Mouse (Mus musculus): Measurements from ENCODE around the gene Rapgef2. TPM values are rescaled to one million over a fixed set of nuclear protein-coding genes. Genes with fewer than 3 reads are reported as not detected.
"Not testable (repeated sequence)": the region's sequence is repeated elsewhere in the genome, so short reads cannot be mapped to it uniquely, and the experiment has no call there.

Rapgef2 gene
- polyA plus RNA-seq, 1 experiment from 2014 or later, result 13.9 TPM

DNA sequence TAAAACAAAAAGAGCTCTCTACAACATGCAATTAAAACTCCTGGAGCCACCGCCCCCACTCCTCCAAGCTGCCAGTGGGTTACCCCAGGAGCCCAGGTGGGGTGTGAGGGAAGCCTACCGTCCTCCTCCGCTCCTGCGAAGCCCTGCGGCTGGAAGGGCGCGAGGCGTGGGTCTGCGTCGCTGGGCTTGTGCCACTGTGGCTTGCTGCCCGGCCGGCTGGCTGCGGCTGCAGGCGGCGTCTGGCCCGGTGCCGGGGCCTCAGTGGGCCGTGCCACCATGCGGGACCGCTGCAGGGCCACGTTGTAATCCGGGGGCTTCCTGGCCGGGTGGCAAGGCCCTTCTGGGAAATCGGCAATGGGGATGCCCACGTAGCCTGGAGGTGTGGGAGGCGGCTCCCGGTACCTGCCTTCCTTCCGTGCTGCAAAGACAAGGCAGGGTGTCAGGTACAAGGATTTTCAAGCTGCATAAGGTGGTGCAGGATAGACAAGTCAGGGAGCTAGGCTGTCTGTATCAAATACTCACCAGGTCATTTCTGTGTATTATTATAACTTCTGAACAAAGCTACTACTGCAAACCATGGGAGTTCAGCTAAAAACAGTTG lies 219.8 kb downstream of the Rapgef2 start:
- Histone ChIP-seq H3K27me3 (ENCODE audit: control insufficient read depth, insufficient read depth, low read length) (no peaks in the 10 kb centered on the region), H3K4me3 (replicated peaks; ENCODE audit: low read length) (no peak overlapping the region), H3K9me3 (ENCODE audit: control insufficient read depth, low read length) (no peaks in the 10 kb centered on the region), H3K36me3 (replicated peaks; ENCODE audit: control insufficient read depth, insufficient read depth) (peaks cover 71% of the 10 kb centered on the region), H3K4me2 (replicated peaks) (no peak overlapping the region), H3K4me1 (replicated peaks; ENCODE audit: control insufficient read depth, insufficient read depth, low read length) (no peaks in the 10 kb centered on the region), H3K27ac (no peak overlapping the region), H3K9ac (no peak overlapping the region)
- ATAC-seq (ENCODE audit: low FRiP score), result no peak
- 91% methylated on average over 28 of the region's 28 CpGs for WGBS
- no peak for DNase-seq (ENCODE audit: low spot score)

DNA sequence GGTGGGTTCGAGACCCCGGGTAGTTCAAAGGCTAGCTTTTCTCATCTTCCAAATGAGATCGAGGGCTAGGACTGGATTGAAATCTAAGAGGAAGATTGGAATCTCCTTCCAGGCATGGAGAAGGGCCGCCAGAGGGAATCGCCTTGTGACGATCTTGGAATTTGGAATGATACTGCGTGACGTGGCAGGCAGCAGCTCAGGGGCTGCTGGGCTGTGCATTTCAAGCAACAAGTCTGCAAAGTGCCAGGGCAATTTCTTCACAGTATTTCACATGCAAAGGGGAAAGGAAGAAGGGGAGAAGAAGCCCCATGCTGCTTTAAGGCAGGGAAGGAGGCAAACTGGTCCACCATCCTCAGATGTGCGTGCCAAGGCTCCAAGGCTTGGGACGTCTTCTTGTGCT lies 222.2 kb downstream of the Rapgef2 start:
- no peaks in the 10 kb centered on the region for H3K4me1 ChIP-seq (replicated peaks; ENCODE audit: control insufficient read depth, insufficient read depth, low read length)
- no peaks in the 10 kb centered on the region for H3K9me3 ChIP-seq (ENCODE audit: control insufficient read depth, low read length)
- H3K4me3 ChIP-seq (replicated peaks; ENCODE audit: low read length), result no peak overlapping the region
- H3K27ac ChIP-seq, result no peak overlapping the region
- ATAC-seq (ENCODE audit: low FRiP score), result no peak
- no peak for DNase-seq (ENCODE audit: low spot score)
- WGBS, result 93% methylated on average over 10 of the region's 10 CpGs
- no peaks in the 10 kb centered on the region for H3K27me3 ChIP-seq (ENCODE audit: control insufficient read depth, insufficient read depth, low read length)
- no peak overlapping the region for H3K4me2 ChIP-seq (replicated peaks)
- H3K9ac ChIP-seq, result no peak overlapping the region
- peaks cover 63% of the 10 kb centered on the region for H3K36me3 ChIP-seq (replicated peaks; ENCODE audit: control insufficient read depth, insufficient read depth)

DNA sequence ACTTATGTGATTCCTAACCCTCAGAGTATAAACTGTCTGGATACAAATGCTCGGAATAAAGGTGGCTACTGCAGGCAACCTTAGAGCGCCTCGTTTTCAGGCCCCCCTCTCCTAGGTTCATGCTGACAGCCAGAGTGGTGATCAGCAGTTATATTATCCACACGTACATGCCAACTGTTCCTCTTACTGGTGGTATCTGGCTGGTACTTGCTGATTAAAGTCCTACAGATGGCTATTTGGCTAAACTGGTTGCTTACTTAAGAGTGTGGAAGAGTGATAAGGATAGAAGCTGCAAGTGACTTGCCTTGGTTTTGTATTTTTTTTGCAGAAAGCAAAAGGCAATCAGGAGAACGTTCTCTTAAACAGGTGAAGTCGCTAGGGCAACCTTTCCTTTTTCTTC lies 224.9 kb downstream of the Rapgef2 start:
- ATAC-seq (ENCODE audit: low FRiP score) (no peak), DNase-seq (ENCODE audit: low spot score) (no peak)
- Histone ChIP-seq H3K9me3 (ENCODE audit: control insufficient read depth, low read length) (no peaks in the 10 kb centered on the region), H3K4me1 (replicated peaks; ENCODE audit: control insufficient read depth, insufficient read depth, low read length) (no peaks in the 10 kb centered on the region), H3K27ac (no peak overlapping the region), H3K4me2 (replicated peaks) (no peak overlapping the region), H3K9ac (no peak overlapping the region), H3K36me3 (replicated peaks; ENCODE audit: control insufficient read depth, insufficient read depth) (peaks cover 40% of the 10 kb centered on the region), H3K4me3 (replicated peaks; ENCODE audit: low read length) (no peak overlapping the region), H3K27me3 (ENCODE audit: control insufficient read depth, insufficient read depth, low read length) (no peaks in the 10 kb centered on the region)
- WGBS, result 91% methylated on average over 6 of the region's 6 CpGs

DNA sequence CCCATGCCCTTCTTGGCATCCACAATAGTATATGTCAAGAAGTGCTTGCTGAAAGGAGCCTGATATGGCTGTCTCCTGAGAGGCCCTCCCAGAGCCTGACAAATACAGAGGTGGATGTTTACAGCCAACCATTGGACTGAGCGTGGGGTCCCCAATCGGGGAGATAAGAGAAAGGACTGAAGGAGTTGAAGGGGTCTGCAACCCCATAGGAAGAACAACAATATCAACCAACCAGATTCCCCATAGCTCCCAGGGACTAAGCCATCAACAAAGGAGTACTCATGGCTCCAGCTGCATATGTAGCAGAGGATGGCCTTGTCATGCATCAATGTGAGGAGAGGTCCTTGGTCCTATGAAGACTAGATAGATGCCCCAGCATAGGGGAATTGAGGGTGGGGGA lies 227.8 kb downstream of the Rapgef2 start:
- not testable (repeated sequence) for DNase-seq (ENCODE audit: low spot score); H3K9me3 ChIP-seq (ENCODE audit: control insufficient read depth, low read length); H3K27me3 ChIP-seq (ENCODE audit: control insufficient read depth, insufficient read depth, low read length); H3K4me3 ChIP-seq (replicated peaks; ENCODE audit: low read length); H3K9ac ChIP-seq; H3K27ac ChIP-seq; ATAC-seq (ENCODE audit: low FRiP score); H3K4me2 ChIP-seq (replicated peaks); H3K4me1 ChIP-seq (replicated peaks; ENCODE audit: control insufficient read depth, insufficient read depth, low read length)
- peaks cover 16% of the 10 kb centered on the region for H3K36me3 ChIP-seq (replicated peaks; ENCODE audit: control insufficient read depth, insufficient read depth)
- WGBS, result 97% methylated on average over 2 of the region's 2 CpGs

GRCm38 (mm10) chr3:79045251-79045650 lies 241.1 kb downstream of the Rapgef2 start:
- Histone ChIP-seq H3K9me3 (ENCODE audit: control insufficient read depth, low read length) (no peaks in the 10 kb centered on the region), H3K4me2 (replicated peaks) (no peak overlapping the region), H3K36me3 (replicated peaks; ENCODE audit: control insufficient read depth, insufficient read depth) (no peaks in the 10 kb centered on the region), H3K4me3 (replicated peaks; ENCODE audit: low read length) (no peak overlapping the region), H3K27me3 (ENCODE audit: control insufficient read depth, insufficient read depth, low read length) (no peaks in the 10 kb centered on the region), H3K27ac (no peak overlapping the region), H3K4me1 (replicated peaks; ENCODE audit: control insufficient read depth, insufficient read depth, low read length) (no peaks in the 10 kb centered on the region), H3K9ac (no peak overlapping the region)
- DNase-seq (ENCODE audit: low spot score) (no peak), ATAC-seq (ENCODE audit: low FRiP score) (no peak)
- whole genome bisulfite sequencing, result 66% methylated on average over 5 of the region's 5 CpGs

DNA sequence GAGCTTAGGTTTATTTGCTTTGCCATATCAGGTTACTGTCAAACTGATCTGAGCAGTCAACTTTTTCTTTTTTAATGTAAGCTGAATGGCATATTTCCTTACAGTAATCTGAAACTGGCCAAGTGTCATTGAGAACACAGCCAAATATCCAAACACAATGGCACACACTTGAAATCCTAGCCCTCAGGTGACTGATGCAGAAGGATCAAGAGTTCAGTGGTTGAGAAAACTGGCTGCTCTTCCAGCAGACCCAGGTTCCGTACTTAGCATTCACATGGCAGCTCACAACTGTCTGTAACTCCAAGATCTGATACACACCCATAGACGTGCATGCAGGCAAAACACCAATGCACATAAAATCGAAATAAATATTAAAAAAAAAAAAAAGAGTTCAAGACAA lies 243.3 kb downstream of the Rapgef2 start:
- no peaks in the 10 kb centered on the region for H3K27me3 ChIP-seq (ENCODE audit: control insufficient read depth, insufficient read depth, low read length)
- no peaks in the 10 kb centered on the region for H3K4me1 ChIP-seq (replicated peaks; ENCODE audit: control insufficient read depth, insufficient read depth, low read length)
- H3K36me3 ChIP-seq (replicated peaks; ENCODE audit: control insufficient read depth, insufficient read depth), result no peaks in the 10 kb centered on the region
- H3K27ac ChIP-seq, result no peak overlapping the region
- DNase-seq (ENCODE audit: low spot score), result no peak
- H3K4me3 ChIP-seq (replicated peaks; ENCODE audit: low read length), result no peak overlapping the region
- H3K4me2 ChIP-seq (replicated peaks), result no peak overlapping the region
- H3K9me3 ChIP-seq (ENCODE audit: control insufficient read depth, low read length), result no peaks in the 10 kb centered on the region
- no peak for ATAC-seq (ENCODE audit: low FRiP score)
- no peak overlapping the region for H3K9ac ChIP-seq
- WGBS, result 88% methylated on average over 3 of the region's 3 CpGs

- H3K36me3 ChIP-seq (replicated peaks; ENCODE audit: control insufficient read depth, insufficient read depth), result no peaks in the 10 kb centered on the region
Observed at GRCm38 (mm10) chr3:79039666-79040450, 246.5 kb downstream of the Rapgef2 start.

GRCm38 (mm10) chr3:79039008-79039407 lies 247.3 kb downstream of the Rapgef2 start:
- H3K27me3 ChIP-seq (ENCODE audit: control insufficient read depth, insufficient read depth, low read length), result no peaks in the 10 kb centered on the region
- DNase-seq (ENCODE audit: low spot score) (no peak), ATAC-seq (ENCODE audit: low FRiP score) (no peak)
- H3K4me2 ChIP-seq (replicated peaks), result no peak overlapping the region
- WGBS, result 41% methylated on average over 2 of the region's 2 CpGs
- H3K36me3 ChIP-seq (replicated peaks; ENCODE audit: control insufficient read depth, insufficient read depth), result no peaks in the 10 kb centered on the region
- no peaks in the 10 kb centered on the region for H3K9me3 ChIP-seq (ENCODE audit: control insufficient read depth, low read length)
- no peak overlapping the region for H3K27ac ChIP-seq
- no peaks in the 10 kb centered on the region for H3K4me1 ChIP-seq (replicated peaks; ENCODE audit: control insufficient read depth, insufficient read depth, low read length)
- H3K9ac ChIP-seq, result no peak overlapping the region
- H3K4me3 ChIP-seq (replicated peaks; ENCODE audit: low read length), result no peak overlapping the region

More at GRCm38 (mm10) chr3:79039666-79040450, 246.5 kb downstream of the Rapgef2 start:
- no peaks in the 10 kb centered on the region for H3K4me1 ChIP-seq (replicated peaks; ENCODE audit: control insufficient read depth, insufficient read depth, low read length)
- H3K9ac ChIP-seq, result no peak overlapping the region
- H3K27ac ChIP-seq, result no peak overlapping the region
- no peak overlapping the region for H3K4me2 ChIP-seq (replicated peaks)
- no peak overlapping the region for H3K4me3 ChIP-seq (replicated peaks; ENCODE audit: low read length)
- H3K27me3 ChIP-seq (ENCODE audit: control insufficient read depth, insufficient read depth, low read length), result no peaks in the 10 kb centered on the region
- no peak for ATAC-seq (ENCODE audit: low FRiP score)
- DNase-seq (ENCODE audit: low spot score), result no peak
- 61% methylated on average over 2 of the region's 2 CpGs for WGBS
- no peaks in the 10 kb centered on the region for H3K9me3 ChIP-seq (ENCODE audit: control insufficient read depth, low read length)

- H3K27me3 ChIP-seq (ENCODE audit: control insufficient read depth, insufficient read depth, low read length), result no peaks in the 10 kb centered on the region
- H3K9me3 ChIP-seq (ENCODE audit: control insufficient read depth, low read length), result no peaks in the 10 kb centered on the region
- no peak overlapping the region for H3K4me3 ChIP-seq (replicated peaks; ENCODE audit: low read length)
- ATAC-seq (ENCODE audit: low FRiP score) (no peak), DNase-seq (ENCODE audit: low spot score) (no peak)
- no peaks in the 10 kb centered on the region for H3K4me1 ChIP-seq (replicated peaks; ENCODE audit: control insufficient read depth, insufficient read depth, low read length)
- H3K4me2 ChIP-seq (replicated peaks), result no peak overlapping the region
- 98% methylated on average over 2 of the region's 2 CpGs for WGBS
- H3K36me3 ChIP-seq (replicated peaks; ENCODE audit: control insufficient read depth, insufficient read depth), result no peaks in the 10 kb centered on the region
- H3K27ac ChIP-seq, result no peak overlapping the region
- no peak overlapping the region for H3K9ac ChIP-seq
Observed at GRCm38 (mm10) chr3:79034457-79034856, 251.9 kb downstream of the Rapgef2 start.
